Mouse (Mus musculus) forebrain, embryonic 16.5 days (tissue): ENCODE measurements around the gene Defb39. TPM values are rescaled to one million over a fixed set of nuclear protein-coding genes. Genes with fewer than 3 reads are reported as not detected.

Experiments
- ATAC-seq: fragments of 200-750 bp; cut with Nextera tagmentation; 2 replicates; pipeline ENCODE4 v1.8.0; 2017; ENCODE audit warnings: mild to moderate bottlenecking, moderate library complexity
- H3K27ac ChIP-seq: fragments of 300-500 bp; sonication (generic); 2 replicates; pipeline ENCODE4 v1.5.1; 2014; ENCODE audit warnings: low read length, control low read depth
- H3K27me3 ChIP-seq: fragments of 300-500 bp; sonication (generic); replicated peaks from 2 replicates; pipeline ENCODE4 v1.6.1; 2014; ENCODE audit warnings: low read length; ENCODE audit not compliant: control insufficient read depth, insufficient read depth
- H3K36me3 ChIP-seq: fragments of 300-500 bp; sonication (generic); 2 replicates; pipeline ENCODE4 v1.6.1; 2014; ENCODE audit not compliant: control insufficient read depth, insufficient read depth
- H3K4me1 ChIP-seq: fragments of 300-500 bp; sonication (generic); replicated peaks from 2 replicates; pipeline ENCODE4 v1.6.1; 2014; ENCODE audit warnings: low read length; ENCODE audit not compliant: control insufficient read depth, insufficient read depth
- H3K4me2 ChIP-seq: fragments of 300-500 bp; sonication (generic); 2 replicates; pipeline ENCODE4 v1.6.1; 2014; ENCODE audit warnings: mild to moderate bottlenecking, low read length, control low read depth
- H3K4me3 ChIP-seq: fragments of 300-500 bp; sonication (generic); replicated peaks from 2 replicates; pipeline ENCODE4 v1.5.1; 2014; ENCODE audit warnings: mild to moderate bottlenecking, low read length, control low read depth
- H3K9ac ChIP-seq: fragments of 300-500 bp; sonication (generic); replicated peaks from 2 replicates; pipeline ENCODE4 v1.6.1; 2014; ENCODE audit warnings: low read depth, low read length, control low read depth
- H3K9me3 ChIP-seq: fragments of 300-500 bp; sonication (generic); 2 replicates; pipeline ENCODE4 v1.6.1; 2016; ENCODE audit warnings: low read length; ENCODE audit not compliant: control insufficient read depth
- WGBS: fragments of 180-500 bp; shearing (Covaris S2); extraction: QIAGEN DNeasy Blood & Tissue Kit; methylation state at CpG from one replicate; pipeline ENCODE4 v1.1.7; 2014; 5-methylcytosine and 5-hydroxymethylcytosine counted together
- polyA plus RNA-seq: library from polyadenylated mRNA; unstranded; fragments of >200 nt; fragmentation: Nextera tagmentation; extraction: Ambion mirVana; gene quantifications from 2 replicates; pipeline ENCODE4 v1.2.1, GENCODE M21; 2015

Gene Defb39
- not detected in 2 replicates for polyA plus RNA-seq

DNA sequence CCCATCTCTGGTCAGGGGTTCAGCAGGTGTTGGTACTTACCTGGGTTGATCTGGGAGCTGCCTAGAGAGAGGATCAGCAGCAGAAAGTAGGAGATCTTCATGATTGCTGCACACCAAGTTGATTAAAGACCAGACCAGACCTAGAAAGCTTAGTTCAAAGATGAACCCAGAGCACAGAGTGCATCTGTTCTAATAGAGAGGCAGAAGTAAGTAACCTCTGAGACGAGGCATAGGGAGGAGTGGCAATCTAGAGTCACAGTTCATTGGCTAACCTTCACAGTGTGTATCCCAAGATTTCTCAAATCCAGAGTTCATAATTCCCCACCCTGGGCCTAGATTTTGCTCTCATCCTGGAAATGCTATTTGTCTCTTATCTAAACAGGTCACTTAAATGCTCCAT, at the start of gene Defb39:
Gene Defb39 (minus strand): TSS at position 101 of the 400 bp plus-strand sequence.
- Histone ChIP-seq H3K27ac (no peak within 1 kb of the TSS), H3K4me2 (no peak within 1 kb of the TSS), H3K27me3 (no peaks in the 10 kb centered on the region), H3K4me3 (no peak within 1 kb of the TSS), H3K9me3 (peaks cover 3% of the 10 kb centered on the region; the same call in 1 of the 2 replicates), H3K36me3 (no peaks in the 10 kb centered on the region), H3K4me1 (no peaks in the 10 kb centered on the region), H3K9ac (no peak within 1 kb of the TSS)
- 67% methylated on average over 1 of the region's 1 CpGs for WGBS
- no peak for ATAC-seq

DNA sequence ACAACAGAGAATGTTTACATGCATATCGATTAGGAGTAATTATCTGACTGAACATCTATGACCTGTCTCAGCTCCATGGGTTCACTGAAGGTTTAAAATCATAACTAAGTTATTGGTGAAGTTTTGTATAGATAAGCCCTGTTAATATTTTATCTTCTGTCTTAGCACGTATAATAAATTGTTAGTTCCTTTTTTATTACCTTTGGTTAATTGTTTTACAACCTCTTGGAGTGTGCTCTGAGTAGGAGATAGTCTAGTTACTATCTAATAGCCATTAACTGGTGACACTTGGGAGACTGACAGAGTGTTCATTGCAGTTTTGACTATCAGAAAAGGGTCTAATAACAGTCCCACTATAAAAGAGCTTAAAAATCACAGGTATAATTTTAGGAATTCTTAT, 1.4 kb upstream of the Defb39 start:
- no peak overlapping the region for H3K27ac ChIP-seq
- peaks cover 3% of the 10 kb centered on the region; the same call in 1 of the 2 replicates for H3K9me3 ChIP-seq
- no peak overlapping the region for H3K9ac ChIP-seq
- no peaks in the 10 kb centered on the region for H3K4me1 ChIP-seq
- no peaks in the 10 kb centered on the region for H3K36me3 ChIP-seq
- H3K4me2 ChIP-seq = no peak overlapping the region
- no peaks in the 10 kb centered on the region for H3K27me3 ChIP-seq
- WGBS = 82% methylated on average over 2 of the region's 2 CpGs
- no peak overlapping the region for H3K4me3 ChIP-seq
- ATAC-seq = no peak

DNA sequence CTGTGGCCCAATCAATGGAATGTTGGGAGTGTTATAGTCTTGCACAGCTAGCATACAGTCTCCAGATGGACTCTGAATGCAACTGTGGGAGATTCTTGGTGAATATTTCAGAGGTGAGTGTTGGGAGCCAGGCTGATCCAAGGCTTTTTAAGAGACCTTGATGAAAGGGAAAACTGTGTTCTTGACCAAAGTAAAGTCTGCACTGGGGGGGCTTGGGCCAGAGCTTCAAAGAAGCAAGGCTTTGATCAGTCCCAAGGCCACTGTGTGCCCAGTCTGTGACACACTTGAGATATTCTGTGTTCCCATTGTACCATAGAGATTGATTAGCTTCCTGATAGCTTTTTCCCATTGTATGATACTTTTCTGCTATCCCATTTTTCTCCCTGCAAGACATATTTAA, 1.7 kb downstream of the Defb39 start:
- H3K9me3 ChIP-seq = peaks cover 3% of the 10 kb centered on the region; the same call in 1 of the 2 replicates
- no peaks in the 10 kb centered on the region for H3K36me3 ChIP-seq
- H3K4me1 ChIP-seq = no peaks in the 10 kb centered on the region
- no peak overlapping the region for H3K27ac ChIP-seq
- no peak for ATAC-seq
- no peak overlapping the region for H3K9ac ChIP-seq
- no peak overlapping the region for H3K4me3 ChIP-seq
- no peaks in the 10 kb centered on the region for H3K27me3 ChIP-seq
- H3K4me2 ChIP-seq = no peak overlapping the region

DNA sequence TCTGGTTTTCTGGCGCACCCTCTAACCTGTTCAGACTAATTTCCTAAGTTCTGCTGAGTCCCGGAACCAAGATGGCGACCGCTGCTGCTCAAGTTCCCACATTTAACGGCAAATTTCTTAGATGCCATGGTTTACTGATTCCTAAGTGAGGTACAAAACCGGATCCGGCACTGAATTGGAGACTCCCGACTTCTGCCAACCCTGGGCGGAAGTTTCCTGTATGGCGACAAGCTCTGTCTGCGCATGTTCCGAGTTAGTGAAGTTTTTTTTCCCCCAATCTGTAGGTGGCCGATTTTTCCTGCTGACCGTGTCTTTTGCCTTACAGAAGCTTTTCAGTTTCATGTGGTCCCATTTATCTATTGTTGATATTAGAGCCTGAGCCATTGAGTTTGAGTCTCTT, 19.4 kb downstream of the Defb39 start:
- no peak overlapping the region for H3K9ac ChIP-seq
- H3K4me2 ChIP-seq = no peak overlapping the region
- 92% methylated on average over 13 of the region's 14 CpGs for WGBS
- H3K4me1 ChIP-seq = no peaks in the 10 kb centered on the region
- no peak overlapping the region for H3K4me3 ChIP-seq
- no peaks in the 10 kb centered on the region for H3K27me3 ChIP-seq
- no peak for ATAC-seq
- no peaks in the 10 kb centered on the region for H3K9me3 ChIP-seq
- no peak overlapping the region for H3K27ac ChIP-seq
- H3K36me3 ChIP-seq = no peaks in the 10 kb centered on the region

DNA sequence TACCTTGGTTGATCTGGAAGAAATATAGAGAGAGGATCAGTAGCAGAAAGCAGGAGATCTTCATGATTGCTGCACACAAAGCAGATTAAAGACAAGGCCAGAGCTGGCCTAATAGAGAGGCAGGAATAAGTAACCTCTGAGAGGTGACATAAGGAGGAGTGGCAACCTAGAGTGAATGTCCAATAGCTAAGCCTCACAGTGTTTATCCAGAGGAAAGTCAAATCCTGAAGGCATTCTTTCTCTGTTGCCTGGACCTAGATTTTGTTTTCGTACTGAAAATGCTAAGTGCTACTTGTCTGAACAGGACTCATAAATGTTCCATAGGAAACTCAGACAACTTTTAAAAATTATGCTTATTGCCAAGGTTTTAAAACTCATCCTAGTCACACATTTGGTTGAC, 38.1 kb downstream of the Defb39 start, which contains the start of gene Defb38:
Gene Defb38 (minus strand): TSS at position 101 of the 400 bp plus-strand sequence.
- no peak within 1 kb of the TSS for H3K9ac ChIP-seq
- H3K4me3 ChIP-seq = no peak within 1 kb of the TSS
- no peak for ATAC-seq
- H3K27me3 ChIP-seq = no peaks in the 10 kb centered on the region
- no peaks in the 10 kb centered on the region for H3K4me1 ChIP-seq
- no peak within 1 kb of the TSS for H3K27ac ChIP-seq
- 87% methylated on average over 1 of the region's 1 CpGs for WGBS
- H3K36me3 ChIP-seq = no peaks in the 10 kb centered on the region
- H3K9me3 ChIP-seq = no peaks in the 10 kb centered on the region
- no peak within 1 kb of the TSS for H3K4me2 ChIP-seq

Other genes starting within 250 kb of the Defb39 start
- not detected in 2 replicates for gene Defb40, start 86.6 kb downstream of the Defb39 start, polyA plus RNA-seq
- gene Defb37, start 73.8 kb downstream of the Defb39 start, polyA plus RNA-seq = not detected in 2 replicates
- gene Defb38, start 38.2 kb downstream of the Defb39 start, polyA plus RNA-seq = not detected in 2 replicates
- not detected in 2 replicates for gene Defb12, start 50.0 kb upstream of the Defb39 start, polyA plus RNA-seq
- gene Defb34, start 58.9 kb upstream of the Defb39 start, polyA plus RNA-seq = not detected in 2 replicates
- gene Gm45826, start 76.0 kb upstream of the Defb39 start, polyA plus RNA-seq = not detected in 2 replicates
- gene Defb14, start 129.5 kb upstream of the Defb39 start, polyA plus RNA-seq = not detected in 2 replicates
- gene Defb4, start 133.9 kb upstream of the Defb39 start, polyA plus RNA-seq = not detected in 2 replicates
- not detected in 2 replicates for gene Defb6, start 160.7 kb upstream of the Defb39 start, polyA plus RNA-seq
- gene Defb46, start 175.1 kb upstream of the Defb39 start, polyA plus RNA-seq = not detected in 2 replicates
- gene Defb5, start 182.8 kb upstream of the Defb39 start, polyA plus RNA-seq = not detected in 2 replicates
- gene Defb3, start 228.6 kb upstream of the Defb39 start, polyA plus RNA-seq = not detected in 2 replicates